Comparison of ENCODE assay signal across 21 mouse cellular contexts in the genomic region with DNA sequence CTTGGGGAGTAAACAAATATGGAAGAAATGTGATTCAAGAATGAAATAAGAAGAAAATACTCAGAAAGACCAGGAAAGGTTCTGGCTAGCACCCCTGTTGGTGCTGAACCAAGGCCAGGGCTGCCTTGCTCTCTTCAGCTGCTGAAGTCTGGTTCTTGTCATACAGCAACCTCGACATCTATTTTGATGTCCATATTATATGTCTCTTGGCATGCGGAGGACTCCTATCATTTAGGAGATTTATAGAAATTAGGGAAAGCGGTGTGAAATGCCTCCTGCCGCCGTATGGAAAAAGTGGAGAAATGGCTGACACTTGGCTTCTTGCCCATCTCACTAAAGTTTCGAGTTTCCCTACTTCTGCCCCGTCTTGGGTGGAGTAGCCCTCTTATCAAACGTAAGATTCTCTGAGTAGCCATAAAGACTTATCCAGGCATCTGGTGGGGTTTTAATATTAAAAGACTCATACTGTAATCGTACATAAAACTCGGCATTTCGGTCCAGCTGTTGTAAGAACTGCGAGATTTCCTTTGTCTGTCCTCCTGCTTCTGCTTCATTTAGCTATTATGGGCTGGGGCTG.
DNase-seq lines count a peak whose midpoint lies in the region; ATAC-seq and TF ChIP-seq lines count a peak whose summit lies in the region.
"Had no signal": no experiment of that assay in that cellular context is flagged by ENCODE, and none has a peak within 500 bp of the region (broad histone marks: within the 10 kb centered on the region; RNA-seq: fewer than 3 reads in every experiment).

No protein-coding gene starts in this region.

- TF ChIP-seq POLR2A in MEL (IDR thresholded peaks at IDR 0.05; ENCODE audit: control insufficient read depth in 1 of 2, insufficient read depth in 1 of 2, low read depth in 1 of 2, low read length in 2 of 2, poor library complexity in 1 of 2): no peak

- no peak overlapping the region for H3K4me2 ChIP-seq in kidney, postnatal 0 days (ENCODE audit: low read length)
- no peak overlapping the region for H3K4me2 ChIP-seq in liver, embryonic 11.5 days
- H3K4me2 ChIP-seq: embryonic facial prominence, embryonic 13.5 days; heart, embryonic 11.5 days; heart, embryonic 15.5 days; hindbrain, embryonic 13.5 days had no signal

- DNase-seq in kidney, postnatal 0 days (ENCODE audit: low spot score): peak; percentile 45
- DNase-seq in kidney, adult 18-20 months: no peak
- DNase-seq in MEL (ENCODE audit: low read depth, low spot score): peak; percentile 13
- no peak for DNase-seq in liver, embryonic 11.5 days (ENCODE audit: low spot score)
- DNase-seq: adrenal gland, adult 8-10 months; adrenal gland, postnatal 36 days; cerebellum, adult 11 months; cerebellum, adult 8-10 months; cerebellum, postnatal 14 days; gastrocnemius, postnatal 36 days; heart, adult 18-20 months; heart, postnatal 14 days had no signal

- H3K79me2 ChIP-seq in MEL (ENCODE audit: control insufficient read depth, insufficient read depth, low read length, poor library complexity): no peaks in the 10 kb centered on the region

- TF ChIP-seq CTCF in kidney, postnatal 0 days (IDR thresholded peaks at IDR 0.05; ENCODE audit: low read depth): no peak
- TF ChIP-seq CTCF in MEL (IDR thresholded peaks at IDR 0.05 in 2 of 3, conservative IDR thresholded peaks at IDR 0.05 in 1 of 3; ENCODE audit: control insufficient read depth in 1 of 3, insufficient read depth in 1 of 3, low read depth in 2 of 3, low read length in 3 of 3, poor library complexity in 1 of 3, severe bottlenecking in 1 of 3): no peak

- no peak for ATAC-seq in kidney, postnatal 0 days (replicated peaks; ENCODE audit: low FRiP score, low read depth)
- 0 out of 2 replicates have a peak, but pooled peaks have one; percentile 25 for ATAC-seq in erythroid progenitor cell, adult 5-6 weeks (replicated peaks; ENCODE audit: low FRiP score, poor library complexity, severe bottlenecking)
- peak; percentile 37 for ATAC-seq in megakaryocyte-erythroid progenitor cell, adult 5-6 weeks (replicated peaks; ENCODE audit: low FRiP score, low TSS enrichment, poor library complexity, severe bottlenecking)
- ATAC-seq in liver, embryonic 11.5 days (replicated peaks; ENCODE audit: low FRiP score): no peak
- ATAC-seq: forebrain, embryonic 14.5 days; hindbrain, postnatal 0 days had no signal

- H3K4me1 ChIP-seq in kidney, postnatal 0 days (replicated peaks; ENCODE audit: insufficient read depth, low read length): no peaks in the 10 kb centered on the region
- H3K4me1 ChIP-seq in MEL (ENCODE audit: control insufficient read depth in 1 of 2, insufficient read depth in 2 of 2, low read length in 2 of 2): no peaks in the 10 kb centered on the region; a peak in 1 of 4 replicates
- H3K4me1 ChIP-seq in liver, embryonic 11.5 days (replicated peaks; ENCODE audit: control insufficient read depth, insufficient read depth, low read length): no peaks in the 10 kb centered on the region
- H3K4me1 ChIP-seq: embryonic facial prominence, embryonic 13.5 days; heart, embryonic 15.5 days; hindbrain, embryonic 13.5 days had no signal

- TF ChIP-seq EP300 in MEL (IDR thresholded peaks at IDR 0.05; ENCODE audit: low read depth in 1 of 2, low read length in 2 of 2): no peak

- no peaks in the 10 kb centered on the region for H3K9me3 ChIP-seq in kidney, postnatal 0 days (replicated peaks; ENCODE audit: low read length)
- H3K9me3 ChIP-seq in MEL (replicated peaks; ENCODE audit: insufficient read depth, low read length): no peaks in the 10 kb centered on the region
- H3K9me3 ChIP-seq in liver, embryonic 11.5 days (ENCODE audit: control insufficient read depth, low read length): no peaks in the 10 kb centered on the region
- H3K9me3 ChIP-seq: embryonic facial prominence, embryonic 13.5 days; forebrain, embryonic 10.5 days; heart, embryonic 15.5 days; hindbrain, embryonic 13.5 days had no signal

- no peak overlapping the region for H3K27ac ChIP-seq in kidney, postnatal 0 days
- H3K27ac ChIP-seq in MEL (ENCODE audit: control insufficient read depth, low read depth, low read length): no peak overlapping the region
- no peak overlapping the region for H3K27ac ChIP-seq in liver, embryonic 11.5 days (ENCODE audit: low read depth, low read length)
- H3K27ac ChIP-seq: embryonic facial prominence, embryonic 13.5 days; forebrain, embryonic 10.5 days; heart, embryonic 15.5 days; hindbrain, embryonic 13.5 days; hindbrain, postnatal 0 days had no signal

- H3K9ac ChIP-seq in kidney, postnatal 0 days (ENCODE audit: low read depth, low read length): no peak overlapping the region
- no peak overlapping the region for H3K9ac ChIP-seq in MEL (ENCODE audit: control insufficient read depth, low read depth, low read length, poor library complexity, severe bottlenecking)
- H3K9ac ChIP-seq in liver, embryonic 11.5 days (ENCODE audit: low read depth, low read length): no peak overlapping the region
- H3K9ac ChIP-seq: embryonic facial prominence, embryonic 13.5 days; heart, embryonic 15.5 days; hindbrain, embryonic 13.5 days had no signal

- H3K4me3 ChIP-seq in kidney, postnatal 0 days (replicated peaks; ENCODE audit: low read depth, low read length): no peak overlapping the region
- no peak overlapping the region for H3K4me3 ChIP-seq in MEL (ENCODE audit: control insufficient read depth in 1 of 2, insufficient read depth in 1 of 2, low read depth in 2 of 2, low read length in 2 of 2)
- H3K4me3 ChIP-seq in liver, embryonic 11.5 days (ENCODE audit: low read depth, low read length): no peak overlapping the region
- H3K4me3 ChIP-seq: embryonic facial prominence, embryonic 13.5 days; forebrain, embryonic 10.5 days; heart, embryonic 15.5 days; hindbrain, embryonic 13.5 days had no signal

- no peaks in the 10 kb centered on the region for H3K36me3 ChIP-seq in kidney, postnatal 0 days (ENCODE audit: insufficient read depth, low read length)
- H3K36me3 ChIP-seq in MEL (ENCODE audit: control insufficient read depth in 1 of 2, insufficient read depth in 2 of 2, low read length in 2 of 2): 0 out of 4 replicates have a peak, but pooled peaks cover 0 to 2% of the 10 kb centered on the region in 2 experiments
- H3K36me3 ChIP-seq in liver, embryonic 11.5 days (ENCODE audit: control insufficient read depth, insufficient read depth, low read length): no peaks in the 10 kb centered on the region
- H3K36me3 ChIP-seq: embryonic facial prominence, embryonic 13.5 days; forebrain, embryonic 10.5 days; heart, embryonic 15.5 days; hindbrain, embryonic 13.5 days had no signal

- H3K27me3 ChIP-seq in kidney, postnatal 0 days (ENCODE audit: insufficient read depth, low read length): no peaks in the 10 kb centered on the region
- no peaks in the 10 kb centered on the region for H3K27me3 ChIP-seq in MEL (ENCODE audit: control insufficient read depth in 1 of 2, insufficient read depth in 2 of 2, low read length in 2 of 2)
- no peaks in the 10 kb centered on the region for H3K27me3 ChIP-seq in liver, embryonic 11.5 days (replicated peaks; ENCODE audit: control insufficient read depth, insufficient read depth, low read length)
- H3K27me3 ChIP-seq: embryonic facial prominence, embryonic 13.5 days; heart, embryonic 15.5 days; hindbrain, embryonic 13.5 days had no signal

- 55% methylated on average over 12 of the region's 12 CpGs for WGBS in kidney, postnatal 0 days
- 84% methylated on average over 12 of the region's 12 CpGs for WGBS in liver, embryonic 11.5 days

- no peak for TF ChIP-seq RAD21 in MEL (IDR thresholded peaks at IDR 0.05; ENCODE audit: low read depth, low read length)

TF ChIP-seq in MEL, 35 proteins besides CTCF, POLR2A, EP300 and RAD21:
- TF ChIP-seq CHD2 (IDR thresholded peaks at IDR 0.05; ENCODE audit: low read length): no peak
- TF ChIP-seq SMC3 (IDR thresholded peaks at IDR 0.05; ENCODE audit: low read depth, low read length): no peak
- TF ChIP-seq NELFE (IDR thresholded peaks at IDR 0.05; ENCODE audit: low read depth, low read length): no peak
- no peak for TF ChIP-seq TBP (IDR thresholded peaks at IDR 0.05; ENCODE audit: low read depth, low read length)
- no peak for TF ChIP-seq E2F4 (IDR thresholded peaks at IDR 0.05; ENCODE audit: borderline replicate concordance, low read depth, low read length)
- TF ChIP-seq MYC (IDR thresholded peaks at IDR 0.05; ENCODE audit: low read depth, low read length): no peak
- TF ChIP-seq HCFC1 (IDR thresholded peaks at IDR 0.05; ENCODE audit: low read depth, low read length): no peak
- TF ChIP-seq POLR2AphosphoS2 (IDR thresholded peaks at IDR 0.05; ENCODE audit: low read length): no peak
- TF ChIP-seq TAL1 (IDR thresholded peaks at IDR 0.05; ENCODE audit: low read length): no peak

Comparison
In these comparisons a context has a peak if more than half of its experiments do, and no peak if none do; other contexts are left out.
1. DNase-seq: peak in kidney, postnatal 0 days (single experiment) and MEL (single experiment); none in kidney, adult 18-20 months (single experiment) and liver, embryonic 11.5 days (single experiment).
2. ATAC-seq: peak in erythroid progenitor cell, adult 5-6 weeks (single experiment) and megakaryocyte-erythroid progenitor cell, adult 5-6 weeks (single experiment); none in kidney, postnatal 0 days (single experiment) and liver, embryonic 11.5 days (single experiment).